Mouse (Mus musculus): ENCODE measurements around the gene Mapkapk5. TPM values are rescaled to one million over a fixed set of nuclear protein-coding genes. Genes with fewer than 3 reads are reported as not detected.

Gene Mapkapk5
- total RNA-seq (2021): 10 to 100 TPM; 56.6 to 58.1 TPM

GRCm38 (mm10) chr5:121545793-121546529, at the start of gene Mapkapk5:
Gene Mapkapk5 (minus strand): TSS chr5:121545905.
- intact Hi-C loops (cut with DNase I): loop anchor here (1.0 kb wide), 1 partner anchor 56 kb away; no protein-coding TSS in a partner anchor
- peak; percentile 98 for DNase-seq

- intact Hi-C loops (cut with DNase I): loop anchor here (5.0 kb wide), 1 partner anchor 143 kb away; the partner anchor contains the start of genes Erp29 and Tmem116
Observed at GRCm38 (mm10) chr5:121594714-121595313, 49.1 kb upstream of the Mapkapk5 start.

GRCm38 (mm10) chr5:121593451-121594401, 48.0 kb upstream of the Mapkapk5 start, which contains the start of gene Aldh2:
Gene Aldh2 (minus strand): TSS chr5:121593824.
- peak; percentile 88 to 91 for DNase-seq
- intact Hi-C loops (cut with DNase I): loop anchor here (5.0 kb wide), 1 partner anchor 141 kb away; the partner anchor contains the start of genes Erp29 and Tmem116

More at GRCm38 (mm10) chr5:121594714-121595313, 49.1 kb upstream of the Mapkapk5 start:
- no peak for DNase-seq

- no peak for DNase-seq
Observed at GRCm38 (mm10) chr5:121592816-121593407, 47.2 kb upstream of the Mapkapk5 start.

GRCm38 (mm10) chr5:121592064-121592815, 46.5 kb upstream of the Mapkapk5 start:
- DNase-seq: peak in 1 of 2 experiments; percentile 20
- intact Hi-C loops (cut with DNase I): loop anchor here (5.0 kb wide), 1 partner anchor 140 kb away; the partner anchor contains the start of genes Erp29 and Tmem116

More at GRCm38 (mm10) chr5:121592816-121593407, 47.2 kb upstream of the Mapkapk5 start:
- intact Hi-C loops (cut with DNase I): loop anchor here (5.0 kb wide), 1 partner anchor 141 kb away; the partner anchor contains the start of genes Erp29 and Tmem116

GRCm38 (mm10) chr5:121591417-121592063, 45.8 kb upstream of the Mapkapk5 start:
- intact Hi-C loops (cut with DNase I): loop anchor here (5.0 kb wide), 1 partner anchor 139 kb away; the partner anchor contains the start of genes Erp29 and Tmem116
- peak; percentile 45 to 48 for DNase-seq

- intact Hi-C loops (cut with DNase I): loop anchor here (5.0 kb wide), 1 partner anchor 138 kb away; the partner anchor contains the start of genes Erp29 and Tmem116
Observed at GRCm38 (mm10) chr5:121589928-121590327, 44.2 kb upstream of the Mapkapk5 start.

GRCm38 (mm10) chr5:121586400-121587039, 40.8 kb upstream of the Mapkapk5 start:
- intact Hi-C loops (cut with DNase I): no loop called here

More at GRCm38 (mm10) chr5:121589928-121590327, 44.2 kb upstream of the Mapkapk5 start:
- no peak for DNase-seq

GRCm38 (mm10) chr5:121585699-121586098, 40.0 kb upstream of the Mapkapk5 start:
- intact Hi-C loops (cut with DNase I): no loop called here
- DNase-seq: no peak

More at GRCm38 (mm10) chr5:121586400-121587039, 40.8 kb upstream of the Mapkapk5 start:
- DNase-seq: peak; percentile 55 to 71

GRCm38 (mm10) chr5:121585005-121585404, 39.3 kb upstream of the Mapkapk5 start:
- intact Hi-C loops (cut with DNase I): no loop called here
- DNase-seq: no peak

- DNase-seq: peak; percentile 94 to 96
- intact Hi-C loops (cut with DNase I): no loop called here
Observed at GRCm38 (mm10) chr5:121583765-121584501, 38.2 kb upstream of the Mapkapk5 start.

GRCm38 (mm10) chr5:121581945-121582344, 36.2 kb upstream of the Mapkapk5 start:
- intact Hi-C loops (cut with DNase I): no loop called here

GRCm38 (mm10) chr5:121576927-121577488, 31.3 kb upstream of the Mapkapk5 start:
- intact Hi-C loops (cut with DNase I): no loop called here
- peak; percentile 48 to 53 for DNase-seq

More at GRCm38 (mm10) chr5:121581945-121582344, 36.2 kb upstream of the Mapkapk5 start:
- DNase-seq: no peak

GRCm38 (mm10) chr5:121575867-121576266, 30.2 kb upstream of the Mapkapk5 start:
- no peak for DNase-seq
- intact Hi-C loops (cut with DNase I): no loop called here

- no peak for DNase-seq
- intact Hi-C loops (cut with DNase I): no loop called here
Observed at GRCm38 (mm10) chr5:121574145-121574544, 28.4 kb upstream of the Mapkapk5 start.

- intact Hi-C loops (cut with DNase I): no loop called here
Observed at GRCm38 (mm10) chr5:121570787-121571186, 25.1 kb upstream of the Mapkapk5 start.

More at GRCm38 (mm10) chr5:121570787-121571186, 25.1 kb upstream of the Mapkapk5 start:
- DNase-seq: no peak
